Mouse (Mus musculus): ENCODE data around the gene Gm6040.

Gene Gm6040

GRCm38 (mm10) chr8:20921971-20922370, at the start of gene Gm6040:
TSS of gene Gm6040 (minus strand) at chr8:20922071.
- no peak for DNase-seq (ENCODE audit: low read depth)

GRCm38 (mm10) chr8:20964531-20964930, 42.7 kb upstream of the Gm6040 start:
- DNase-seq (ENCODE audit: low read depth) = no peak

GRCm38 (mm10) chr8:20944610-20945009, 22.7 kb upstream of the Gm6040 start, which contains the start of gene AY761185:
TSS of gene AY761185 (minus strand) at chr8:20944710.
- no peak for DNase-seq (ENCODE audit: low read depth)

- DNase-seq (ENCODE audit: low read depth) = no peak
These were observed 9.6 kb downstream of the Gm6040 start for GRCm38 (mm10) chr8:20912288-20912687.

- no peak for DNase-seq (ENCODE audit: low read depth)
These were observed 13.6 kb downstream of the Gm6040 start for GRCm38 (mm10) chr8:20908256-20908655.

- no peak for DNase-seq (ENCODE audit: low read depth)
These were observed 14.8 kb downstream of the Gm6040 start for GRCm38 (mm10) chr8:20907119-20907518.

- DNase-seq (ENCODE audit: low read depth) = no peak
These were observed 19.3 kb downstream of the Gm6040 start, which contains the start of gene Gm15056 for GRCm38 (mm10) chr8:20902527-20902926. TSS of gene Gm15056 (minus strand) at chr8:20902627.

- no peak for DNase-seq (ENCODE audit: low read depth)
These were observed 29.5 kb downstream of the Gm6040 start, which contains the start of gene Defb33 for GRCm38 (mm10) chr8:20892369-20892768. TSS of gene Defb33 (plus strand) at chr8:20892669.

- no peak for DNase-seq (ENCODE audit: low read depth)
These were observed 47.3 kb downstream of the Gm6040 start for GRCm38 (mm10) chr8:20874608-20875007.

Measured in NIH3T3 (cell line).